Mouse (Mus musculus): Measurements from ENCODE around the gene Adcy4.

The Adcy4 gene

DNA sequence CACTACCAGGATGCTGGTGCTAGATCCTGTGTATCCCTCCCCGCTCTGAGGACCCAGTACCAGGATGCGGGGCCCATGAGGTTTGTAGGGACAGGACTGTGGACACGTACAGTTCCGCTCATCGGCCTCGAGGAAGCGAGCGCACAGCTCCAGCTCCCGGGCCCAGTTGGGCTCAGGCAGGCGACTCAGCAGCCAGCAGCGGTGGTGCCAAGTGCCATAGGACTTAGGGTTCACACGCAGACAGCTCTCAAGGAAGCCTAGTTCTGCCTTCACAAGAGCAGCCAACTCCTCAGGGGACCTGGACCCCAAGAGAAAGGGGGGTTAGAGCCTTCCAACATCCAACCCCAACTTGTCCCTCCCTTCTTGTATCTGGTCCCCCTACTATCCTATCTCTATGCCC lies 63.2 kb downstream of the Adcy4 start:
- DNase-seq (ENCODE audit: low read depth, low spot score): no peak

DNA sequence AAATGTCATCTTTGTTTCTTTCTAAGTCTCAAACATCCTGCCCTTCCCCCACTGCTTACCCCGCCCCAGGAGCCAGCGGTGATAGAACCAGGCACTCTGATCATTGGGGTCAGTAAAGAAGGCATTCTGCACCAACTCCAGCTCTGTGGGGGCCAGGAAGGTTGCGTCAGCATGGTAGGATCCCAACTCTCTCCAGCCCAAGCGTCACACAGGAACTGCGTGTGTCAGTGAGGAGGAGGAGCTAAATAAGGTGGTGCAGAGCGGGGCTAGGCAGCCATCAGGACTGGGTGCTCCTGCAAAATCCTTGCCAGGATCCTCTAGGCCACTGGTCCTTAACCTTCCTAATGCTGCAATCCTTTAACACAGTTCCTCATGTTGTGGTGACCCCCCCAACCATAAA lies 64.2 kb downstream of the Adcy4 start:
- no peak for DNase-seq (ENCODE audit: low read depth, low spot score)

Data from retina, adult 2 months (tissue).